Mouse (Mus musculus) embryo, embryonic 11 days (tissue): ENCODE measurements at regions not wholly inside any gene's neighbourhood (a gene's known extent, or its start where the extent isn't known, plus 50 kb on each side); places are given as distances from the start of the nearest gene placed in this dataset.
A peak's percentile ranks its signal among the peaks of the same experiment; 100 is the strongest.
"Not testable (repeated sequence)": the region's sequence is repeated elsewhere in the genome, so short reads cannot be mapped to it uniquely, and the experiment has no call there.

Experiments
- DNase-seq: peaks from one replicate; pipeline ENCODE4 v3.0.0-alpha.2; 2015

- DNase-seq, result no peak
Measured at GRCm38 (mm10) chr6:5663433-5664175, 61.8 kb upstream of the Dync1i1 start.

GRCm38 (mm10) chr6:5645150-5645732, 80.2 kb upstream of the Dync1i1 start:
- peak; percentile 81 for DNase-seq

GRCm38 (mm10) chr6:5634222-5634621, 91.2 kb upstream of the Dync1i1 start:
- DNase-seq, result no peak

- DNase-seq, result peak; percentile 78
Measured at GRCm38 (mm10) chr6:5633036-5633708, 92.3 kb upstream of the Dync1i1 start.

- no peak for DNase-seq
Measured at GRCm38 (mm10) chr6:5624085-5624484, 101.4 kb upstream of the Dync1i1 start.

- DNase-seq, result no peak
Measured at GRCm38 (mm10) chr6:5621582-5621981, 103.9 kb upstream of the Dync1i1 start.

- no peak for DNase-seq
Measured at GRCm38 (mm10) chr6:5594011-5594410, 97.9 kb upstream of the Pdk4 start.

- DNase-seq, result peak; percentile 83
Measured at GRCm38 (mm10) chr6:5589635-5590034, 93.5 kb upstream of the Pdk4 start.

GRCm38 (mm10) chr6:5582923-5583525, 86.9 kb upstream of the Pdk4 start:
- no peak for DNase-seq

GRCm38 (mm10) chr6:5576891-5577290, 80.8 kb upstream of the Pdk4 start:
- not testable (repeated sequence) for DNase-seq

- DNase-seq, result no peak
Measured at GRCm38 (mm10) chr6:5566582-5566981, 70.5 kb upstream of the Pdk4 start.

- no peak for DNase-seq
Measured at GRCm38 (mm10) chr6:5565049-5565448, 68.9 kb upstream of the Pdk4 start.

- DNase-seq, result no peak
Measured at GRCm38 (mm10) chr6:5553703-5554394, 57.7 kb upstream of the Pdk4 start.

GRCm38 (mm10) chr6:5550067-5550466, 54.0 kb upstream of the Pdk4 start:
- no peak for DNase-seq
